Mouse (Mus musculus) gastrocnemius, postnatal 4 days (tissue): Measurements from ENCODE around the gene Gm20388. TPM values are rescaled to one million over a fixed set of nuclear protein-coding genes. Genes with fewer than 3 reads are reported as not detected.
"Not testable (repeated sequence)": the region's sequence is repeated elsewhere in the genome, so short reads cannot be mapped to it uniquely, and the experiment has no call there.

Experiments used
- DNase-seq, 2 experiments: peaks; one replicate each; pipeline ENCODE4 v3.0.0; 2021 to 2022; ENCODE audit warnings: low spot score in 2 of 2, mixed read lengths in 2 of 2
- total RNA-seq, 2 experiments: library from RNA; stranded (reverse); gene quantifications; 2 replicates each; pipeline ENCODE4 v1.2.3; 2021

Gene Gm20388
- total RNA-seq, 2 experiments from 2014 or later = 12.8 to 22.8 TPM

DNA sequence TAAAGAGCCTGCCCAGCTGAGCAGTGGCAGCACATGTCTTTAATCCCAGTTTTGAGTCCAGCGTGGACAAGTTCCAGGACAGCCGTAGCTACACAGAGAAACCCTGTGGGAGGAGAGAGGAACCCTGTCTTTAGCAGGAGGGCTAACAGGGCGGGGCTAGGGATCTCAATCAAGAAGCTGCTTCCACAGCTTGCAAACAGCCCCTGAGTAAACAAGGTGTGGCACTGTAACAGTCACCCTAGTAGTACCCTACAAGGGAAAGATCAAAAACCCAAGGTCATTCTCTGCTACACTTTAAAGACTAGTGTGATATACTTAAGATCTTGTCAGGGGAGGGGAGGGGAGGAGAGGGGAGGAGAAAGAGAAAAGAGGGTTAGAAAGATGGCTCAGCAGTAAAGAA lies 3126.3 kb downstream of the Gm20388 start:
- no peak for DNase-seq

DNA sequence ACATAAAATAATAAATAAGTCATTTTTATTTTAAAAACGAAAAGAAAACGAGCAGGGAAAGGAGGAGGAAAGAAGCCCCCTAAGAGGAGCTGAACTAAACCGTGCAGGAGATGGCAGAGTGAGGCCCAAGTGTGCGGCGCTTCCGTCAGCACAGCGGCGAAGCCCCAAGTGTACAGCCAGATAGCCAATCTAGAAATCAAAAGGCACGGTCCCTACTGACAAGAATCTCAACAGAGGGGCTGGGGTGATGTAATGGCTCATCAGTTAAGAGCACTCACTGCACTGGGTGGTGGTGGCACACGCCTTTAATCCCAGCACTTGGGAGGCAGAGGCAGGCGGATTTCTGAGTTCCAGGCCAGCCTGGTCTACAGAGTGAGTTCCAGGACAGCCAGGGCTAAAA lies 3126.8 kb downstream of the Gm20388 start:
- no peak for DNase-seq

DNA sequence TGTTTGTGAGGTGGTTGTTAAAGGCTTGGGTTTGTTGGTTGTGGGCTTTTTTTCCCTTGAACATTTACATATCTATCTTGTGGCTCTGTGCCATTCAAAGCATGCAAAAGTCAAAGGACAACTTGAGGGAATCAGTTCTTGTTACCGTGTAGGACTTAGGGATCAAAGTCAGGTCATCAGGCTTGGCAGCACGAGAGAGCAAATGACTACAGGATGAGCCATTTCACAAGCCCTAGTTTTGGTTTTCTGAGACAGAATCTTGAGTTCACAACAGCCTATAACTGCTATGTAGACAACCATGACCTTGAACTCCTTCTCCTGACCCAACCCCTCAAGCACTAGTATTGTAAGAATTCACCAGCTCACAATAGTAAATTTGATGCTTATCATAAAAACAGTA lies 3127.7 kb downstream of the Gm20388 start:
- no peak for DNase-seq

DNA sequence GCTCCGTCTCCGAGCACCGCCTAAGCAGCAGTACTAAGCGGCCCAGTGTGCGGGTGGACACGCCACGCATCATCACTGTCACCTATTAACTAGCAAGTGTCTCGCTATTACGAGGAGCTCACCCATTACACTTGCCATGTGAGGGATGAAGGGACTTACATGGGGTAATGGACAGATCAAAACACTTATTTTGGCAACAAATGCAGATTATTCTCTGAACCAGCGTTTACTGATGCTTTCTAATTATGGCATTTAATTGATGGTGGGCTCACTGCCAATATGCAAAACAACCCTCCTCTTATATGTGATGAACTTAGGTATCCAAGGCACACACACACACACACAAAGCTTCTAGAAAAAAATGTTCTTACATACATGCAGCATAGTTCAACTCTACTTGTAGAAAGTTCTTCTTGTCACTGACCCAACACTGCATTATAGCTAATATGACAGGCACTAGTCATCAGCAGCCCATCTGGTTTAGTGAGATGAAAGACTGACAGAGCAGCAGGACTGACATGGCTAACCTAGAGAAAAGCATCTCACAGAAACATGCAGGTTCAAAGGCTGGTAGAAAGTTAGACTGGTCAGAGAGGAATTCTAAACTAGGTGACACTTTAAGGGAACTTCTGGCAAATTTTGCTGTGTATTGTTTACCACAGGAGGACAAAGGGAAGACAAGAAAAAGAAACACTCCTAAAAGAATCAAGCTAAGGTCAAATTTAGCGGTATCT lies 3128.9 kb downstream of the Gm20388 start:
- DNase-seq = no peak

DNA sequence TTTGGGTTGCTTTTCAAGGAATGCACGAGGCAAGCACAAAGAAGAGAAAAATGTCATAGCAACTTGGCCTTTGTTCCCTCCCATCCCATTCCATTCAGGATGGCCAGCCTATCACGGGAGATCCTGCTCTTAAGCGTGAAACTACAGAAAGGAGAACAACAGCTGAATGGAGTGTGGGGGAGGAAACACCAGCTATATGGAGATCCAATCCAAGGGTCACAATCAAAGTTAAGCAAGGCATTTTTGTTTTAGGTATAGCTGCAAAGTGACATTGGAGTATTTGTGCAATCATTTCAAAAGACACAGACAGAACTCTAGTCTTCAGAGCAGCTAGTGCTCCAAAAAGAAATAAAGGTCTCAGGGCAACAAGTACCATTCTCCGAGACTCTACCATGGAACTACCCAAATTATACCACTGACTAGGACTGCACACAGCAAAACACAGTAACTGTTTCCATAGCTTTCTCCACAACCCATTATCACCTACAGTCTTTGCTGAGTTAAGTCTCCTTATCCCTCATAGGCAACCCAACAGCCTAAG lies 3129.5 kb downstream of the Gm20388 start:
- no peak for DNase-seq

DNA sequence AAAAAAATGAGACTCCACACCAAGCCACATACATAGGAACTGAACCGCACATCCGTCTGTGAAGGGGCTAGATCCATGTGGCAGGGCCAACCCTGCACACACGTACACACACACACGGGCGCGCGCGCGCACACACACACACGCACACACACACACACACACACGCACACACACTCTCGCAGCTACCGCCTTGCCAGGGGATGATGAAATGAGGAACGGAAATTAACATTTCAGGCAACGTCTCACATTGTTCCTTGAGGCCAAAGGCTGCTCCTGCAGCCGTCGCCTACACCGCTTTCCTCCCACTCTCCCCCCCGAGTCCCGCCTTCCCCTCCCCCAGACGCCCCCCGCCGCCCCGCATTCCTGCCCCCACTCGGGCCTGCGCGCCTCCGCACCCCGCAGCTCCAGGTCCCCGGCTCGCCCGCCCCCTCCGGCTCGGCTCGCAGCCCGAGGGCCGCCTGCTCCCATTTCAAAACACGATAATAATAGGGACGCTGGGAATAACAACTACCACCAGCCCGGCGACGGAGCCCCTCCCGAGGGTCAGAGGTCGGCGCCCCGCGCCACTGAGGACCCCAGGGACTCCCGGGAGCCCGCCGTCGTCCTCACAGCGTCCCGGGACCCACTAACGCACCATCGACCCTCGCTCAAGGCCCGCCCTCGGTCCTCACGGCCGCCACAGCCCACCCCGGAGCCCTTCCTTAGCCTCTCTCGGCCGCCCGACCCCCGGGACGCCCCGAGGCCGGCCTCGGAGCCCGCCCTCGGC lies 3130.6 kb downstream of the Gm20388 start:
- DNase-seq = peak; percentile 34 to 56

DNA sequence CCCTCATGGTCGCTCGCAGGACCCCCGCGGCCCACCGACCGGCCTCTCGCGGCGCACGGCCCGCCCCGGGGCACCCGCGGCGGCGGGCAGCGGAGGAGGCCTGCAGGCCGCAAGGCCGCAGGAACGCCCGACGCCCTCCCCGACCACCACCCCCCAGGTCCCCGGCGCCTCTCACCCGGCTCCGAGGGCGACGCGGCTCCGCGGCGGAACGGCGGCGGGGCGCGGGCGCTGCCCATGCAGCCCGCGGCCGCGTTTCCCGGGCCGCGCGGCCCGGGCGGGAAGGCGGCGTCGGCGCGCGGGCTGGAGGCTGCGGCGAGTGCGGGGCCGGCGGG lies 3131.1 kb downstream of the Gm20388 start:
- DNase-seq = peak in 1 of 2 experiments; percentile 52

DNA sequence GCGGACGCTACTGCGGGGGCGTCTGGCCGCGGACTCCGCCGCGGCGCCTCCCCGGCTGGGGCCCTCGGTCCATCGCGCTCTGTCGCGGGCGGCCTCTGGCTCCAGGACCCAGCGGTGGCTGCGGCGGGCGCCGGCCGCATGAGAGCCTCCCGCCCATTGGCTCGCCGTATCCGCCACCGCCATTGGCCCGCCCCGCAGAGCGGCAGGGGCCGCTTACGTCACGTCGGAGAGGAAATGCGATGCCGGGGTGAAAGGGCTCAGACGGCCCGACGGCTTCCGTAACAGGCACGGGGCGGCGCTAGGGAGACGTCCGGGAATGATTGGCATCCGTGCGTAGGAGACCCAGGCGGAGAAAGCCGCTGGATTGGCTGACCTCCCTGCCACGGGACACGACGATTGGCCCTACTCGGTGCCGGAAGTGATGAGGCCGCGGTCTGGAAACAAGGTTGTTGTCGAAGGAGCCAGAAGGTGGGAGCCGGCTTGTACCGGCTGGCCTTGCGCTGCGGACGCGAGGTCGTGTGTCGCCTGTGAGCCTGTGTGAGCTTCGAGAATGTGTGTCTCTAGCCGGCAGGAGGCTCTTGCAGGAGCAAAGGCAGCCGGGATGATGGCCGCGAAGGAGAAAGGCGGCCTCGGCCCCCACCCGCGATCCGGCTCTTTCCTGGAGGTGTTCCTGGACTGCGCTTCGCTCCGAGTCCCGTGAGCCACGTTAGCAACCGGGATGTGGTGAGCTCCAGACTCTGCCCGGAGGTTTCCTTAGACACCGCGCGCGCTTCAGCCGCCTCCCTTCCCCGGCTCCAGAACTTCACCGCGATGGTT lies 3131.7 kb downstream of the Gm20388 start, which contains the start of gene Ankrd11:
Gene Ankrd11, minus strand, starts transcription at position 120 of the 816 bp plus-strand sequence.
- peak; percentile 97 to 99 for DNase-seq

DNA sequence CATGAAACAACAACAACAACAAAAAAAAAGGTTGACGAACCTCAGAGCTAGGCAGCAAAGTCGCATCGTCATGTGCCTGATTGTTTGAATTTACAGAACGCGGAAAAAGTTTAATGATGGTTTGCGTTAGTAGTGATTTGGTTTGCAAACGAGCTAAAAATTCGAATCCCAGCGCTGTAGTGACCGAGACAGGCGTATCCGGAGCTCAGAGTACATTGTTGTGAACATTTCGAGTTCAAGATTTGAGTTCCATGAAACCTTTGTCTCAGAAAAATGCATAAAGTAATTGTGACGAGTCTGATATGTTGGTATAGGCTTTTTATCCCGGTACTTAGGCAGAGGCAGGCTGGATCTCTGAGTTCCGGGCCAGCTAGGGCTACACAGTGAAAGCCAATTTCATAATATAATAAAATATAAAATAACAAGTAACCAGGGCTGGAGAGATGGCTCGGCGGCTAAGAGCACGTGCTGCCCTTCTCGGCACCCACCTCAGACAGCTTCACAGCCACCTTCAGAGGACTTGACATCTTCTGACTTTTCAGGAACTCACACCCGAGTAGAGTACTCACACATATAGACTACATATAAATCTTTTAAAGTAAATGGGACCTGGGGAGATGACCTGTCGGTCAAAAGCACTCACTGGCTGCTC lies 3132.5 kb downstream of the Gm20388 start:
- DNase-seq = no peak

DNA sequence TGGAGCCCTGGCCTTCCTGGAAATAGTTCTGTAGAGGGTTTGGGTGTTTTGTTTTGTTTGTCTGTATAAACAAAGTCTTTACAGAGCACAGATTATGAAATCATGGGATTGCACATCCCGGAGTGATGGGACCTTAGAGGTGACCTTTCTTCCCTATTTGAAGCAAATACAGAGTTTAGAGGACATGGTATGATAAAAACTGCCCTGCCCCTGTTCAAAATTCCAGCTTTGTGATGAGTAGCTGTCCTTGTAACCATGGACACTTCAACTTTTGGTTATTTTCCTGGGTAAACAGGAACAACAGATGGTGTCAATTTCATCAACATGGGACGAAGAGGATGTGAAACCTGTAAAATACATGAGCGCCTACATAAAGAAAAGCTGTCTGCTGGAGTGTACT lies 3133.3 kb downstream of the Gm20388 start:
- DNase-seq = no peak

DNA sequence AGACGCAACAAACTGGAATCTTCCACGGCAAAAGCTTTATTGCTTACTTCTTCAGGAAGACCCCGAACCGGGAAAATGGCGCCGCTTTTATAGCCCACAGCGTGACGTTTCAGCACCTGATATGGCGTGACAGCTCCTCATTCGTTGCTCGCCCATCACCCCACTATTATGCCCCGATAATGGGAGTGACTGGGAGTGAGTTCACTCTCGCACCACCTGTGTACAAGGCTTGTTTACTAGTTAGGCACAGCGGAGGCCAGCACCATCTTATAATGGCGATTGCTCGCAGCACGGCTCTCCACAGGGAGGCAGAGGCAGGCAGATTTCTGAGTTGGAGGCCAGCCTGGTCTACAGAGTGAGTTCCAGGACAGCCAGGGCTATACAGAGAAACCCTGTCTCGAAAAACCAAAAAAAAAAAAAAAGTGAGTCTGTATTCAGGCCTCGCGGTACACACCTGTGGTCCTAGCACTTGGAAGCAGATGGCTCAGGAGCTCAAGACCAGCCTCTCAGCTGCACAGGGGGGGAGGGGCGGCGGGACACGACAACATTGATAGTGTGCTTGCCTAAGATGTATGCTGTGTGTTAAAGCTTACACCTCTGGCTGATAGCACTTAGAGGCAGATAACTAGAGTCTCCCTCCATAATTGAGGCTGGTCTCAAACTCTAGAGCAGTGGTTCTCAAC lies 3134.2 kb downstream of the Gm20388 start:
- not testable (repeated sequence) for DNase-seq

DNA sequence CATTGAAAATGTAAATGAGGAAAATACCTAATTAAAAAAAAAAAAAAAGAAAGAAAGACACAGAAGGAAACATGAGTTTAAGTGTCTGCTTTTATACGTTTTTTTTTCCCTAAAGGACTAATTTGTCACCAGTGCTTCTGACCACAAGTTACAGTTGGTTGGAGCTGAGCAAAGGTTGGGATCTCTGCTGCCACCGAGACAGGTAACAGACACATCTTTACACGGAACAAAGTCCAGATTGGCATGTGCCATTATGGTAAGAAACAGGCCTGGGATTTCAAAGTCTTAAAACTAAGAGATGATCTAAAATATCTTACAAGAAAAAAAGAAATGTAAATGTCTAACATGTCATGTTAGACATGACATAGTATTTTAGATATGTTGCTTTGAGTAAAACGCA lies 3136.1 kb downstream of the Gm20388 start:
- no peak for DNase-seq

DNA sequence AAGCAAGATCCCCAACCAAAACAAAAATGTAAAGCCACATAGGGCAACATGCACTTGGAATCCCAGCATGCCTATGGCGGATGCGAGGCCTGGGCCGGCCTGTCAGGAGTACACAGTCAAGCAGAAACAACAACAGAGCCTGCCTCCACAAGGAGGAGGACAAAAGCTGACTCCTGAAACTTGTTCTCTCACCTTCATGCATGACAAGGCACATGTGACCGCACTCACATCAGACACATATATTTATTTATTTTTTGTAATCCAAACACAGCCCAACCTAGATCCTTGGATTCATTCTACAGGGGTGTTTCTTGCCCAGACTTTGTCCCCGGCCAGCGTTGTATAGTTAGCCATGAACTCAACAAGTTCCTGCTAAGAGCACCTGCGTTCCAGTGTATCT lies 3137.2 kb downstream of the Gm20388 start:
- DNase-seq = no peak

DNA sequence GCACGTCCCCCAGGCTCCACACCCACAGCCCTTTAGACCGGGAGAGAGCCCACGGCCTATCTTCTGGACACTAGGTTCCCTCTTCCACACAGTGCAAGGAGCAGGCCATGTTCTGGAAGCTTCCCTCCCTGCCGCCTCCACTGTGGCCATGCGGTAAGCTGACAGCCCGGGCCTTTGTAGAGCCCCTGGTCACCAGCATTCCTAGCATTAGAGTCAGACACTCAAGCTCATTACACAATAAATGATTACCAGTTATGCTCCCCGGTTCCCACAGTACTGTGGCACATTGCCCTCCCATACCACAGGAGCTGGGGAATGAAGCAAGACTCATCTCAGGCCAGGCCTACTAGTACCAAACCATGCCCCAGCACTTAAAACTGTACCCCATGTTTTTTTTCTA lies 3137.8 kb downstream of the Gm20388 start:
- DNase-seq = no peak

DNA sequence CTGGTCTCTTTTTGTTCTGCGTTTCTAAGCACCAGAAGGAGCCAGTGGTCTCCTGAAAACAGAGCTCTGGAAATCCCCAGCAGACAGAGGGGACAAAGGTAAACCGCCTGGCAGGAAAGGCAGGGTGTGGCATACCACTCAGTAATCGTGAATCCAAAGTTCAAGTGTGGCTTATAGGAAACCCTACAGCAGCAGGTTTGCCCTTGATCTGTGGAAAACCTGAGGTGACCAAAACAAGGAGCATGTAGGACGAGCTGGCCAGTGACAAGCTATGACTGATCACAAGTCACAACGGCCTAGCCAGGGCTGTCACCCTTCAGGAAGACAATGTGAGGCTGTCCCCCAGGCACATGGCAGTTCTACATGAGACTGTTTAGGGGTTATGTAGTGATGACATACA lies 3140.8 kb downstream of the Gm20388 start:
- no peak for DNase-seq

DNA sequence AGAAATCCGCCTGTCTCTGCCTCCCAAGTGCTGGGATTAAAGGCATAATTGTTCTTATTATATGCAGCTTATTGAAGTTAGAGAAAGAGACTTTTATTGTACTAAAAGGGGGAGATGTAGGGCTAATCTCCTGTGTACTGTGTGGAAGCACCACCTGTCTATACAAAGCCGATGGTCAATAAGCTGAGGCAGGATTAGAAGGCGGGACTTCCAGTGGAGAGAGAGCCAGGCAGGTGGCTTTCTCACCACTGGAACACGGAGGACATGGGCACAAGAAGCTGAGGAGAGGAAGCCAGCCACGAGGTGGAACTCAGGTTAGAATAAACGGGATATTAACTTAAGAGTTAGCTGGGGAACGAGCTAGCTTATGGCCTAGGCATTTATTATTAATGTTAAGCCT lies 3152.1 kb downstream of the Gm20388 start, which contains the start of gene Spg7:
Gene Spg7, plus strand, starts transcription at position 222 of the 400 bp plus-strand sequence.
- no peak for DNase-seq

DNA sequence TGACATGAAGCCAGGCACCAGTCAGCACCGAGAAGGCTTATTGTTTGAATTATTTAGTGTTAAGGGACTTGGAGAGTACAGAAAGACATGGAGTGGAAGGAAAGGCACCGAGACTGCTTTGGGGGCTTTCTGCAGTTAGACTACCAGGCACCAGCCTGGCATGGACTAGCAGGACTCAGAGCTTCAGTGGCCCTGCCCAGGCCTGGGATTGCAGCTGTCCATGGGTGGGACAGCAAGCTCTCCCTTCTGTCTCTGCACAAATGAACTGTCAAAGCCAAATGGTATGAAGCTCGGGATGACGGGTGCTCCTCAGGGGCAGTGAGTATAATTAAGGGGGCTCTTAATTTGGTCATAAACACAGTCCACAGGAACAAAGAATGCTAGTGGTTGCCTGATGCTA lies 3153.4 kb downstream of the Gm20388 start:
- no peak for DNase-seq

DNA sequence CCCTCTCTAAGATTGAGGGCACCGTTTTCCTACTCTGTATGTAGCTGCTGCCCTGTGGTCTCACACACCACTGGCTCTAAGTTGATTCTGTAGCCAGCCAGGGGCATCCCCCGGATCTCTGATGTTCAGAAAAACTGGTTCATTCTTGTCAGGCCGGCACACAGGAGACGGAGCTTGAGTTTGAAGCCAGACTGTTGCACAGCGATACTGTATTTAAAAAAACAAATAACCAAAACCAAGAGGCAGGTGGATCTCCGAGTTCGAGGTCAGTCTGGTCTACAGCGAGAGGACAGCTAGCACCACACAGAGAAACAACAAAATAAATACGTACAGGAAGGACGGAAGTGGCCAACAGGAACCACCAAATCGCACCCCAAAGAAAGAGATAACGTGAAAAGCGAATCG lies 3154.2 kb downstream of the Gm20388 start:
- DNase-seq = no peak

DNA sequence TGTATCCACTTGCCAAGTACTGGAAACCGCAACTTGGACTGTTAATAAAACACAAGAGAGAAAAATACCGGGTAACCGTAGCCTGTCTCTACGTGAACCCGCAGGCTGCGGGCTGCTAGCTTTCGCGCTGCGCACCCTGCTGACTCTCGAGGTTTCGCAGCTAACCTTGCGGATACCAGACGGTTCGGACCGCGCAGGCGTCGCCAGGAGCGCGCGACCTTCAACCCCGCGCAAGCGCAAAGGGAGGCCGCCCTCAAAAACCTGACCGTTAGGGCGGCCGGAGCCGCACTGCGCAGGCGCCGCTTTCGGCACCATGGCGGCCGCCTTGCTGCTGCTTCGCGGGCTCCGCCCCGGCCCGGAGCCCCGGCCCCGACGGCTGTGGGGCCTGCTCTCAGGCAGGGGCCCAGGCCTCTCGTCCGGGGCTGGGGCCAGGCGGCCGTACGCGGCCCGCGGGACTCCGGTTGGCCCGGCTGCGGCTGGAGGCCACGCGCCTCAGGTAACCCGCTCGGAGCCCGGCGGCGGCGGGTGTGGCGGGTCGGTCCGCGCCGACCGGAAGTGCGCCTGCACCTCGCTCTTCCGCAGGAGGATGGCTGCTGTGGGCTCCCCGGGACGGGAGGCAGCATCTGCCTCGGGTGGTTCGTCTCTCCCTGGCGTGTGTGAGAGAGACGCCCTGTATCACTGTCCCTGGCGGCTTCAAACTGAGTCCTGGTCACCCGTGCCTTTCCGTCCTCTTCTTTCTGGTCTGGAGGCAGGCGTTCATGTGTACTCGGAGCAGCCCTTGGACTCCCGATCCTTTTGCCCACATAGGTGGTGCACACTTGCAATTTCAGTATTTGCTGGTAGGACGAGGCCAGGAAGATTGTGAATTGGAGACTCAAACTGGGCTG lies 3154.8 kb downstream of the Gm20388 start:
- DNase-seq = peak; percentile 94 to 96
